Mouse (Mus musculus) midbrain, embryonic 11.5 days (tissue): ENCODE data around the gene Igfbp1. TPM values are rescaled to one million over a fixed set of nuclear protein-coding genes. Genes with fewer than 3 reads are reported as not detected.

Experiments used
- ATAC-seq: fragments of 200-750 bp; cut with Nextera tagmentation; 2 replicates; pipeline ENCODE4 v1.8.0; 2017; ENCODE audit warnings: moderate TSS enrichment, moderate library complexity; ENCODE audit not compliant: low FRiP score
- DNase-seq: peaks from one replicate; pipeline ENCODE4 v3.0.0; 2015; ENCODE audit warnings: low spot score; ENCODE audit errors: missing footprints
- H3K27ac ChIP-seq: fragments of 300-500 bp; sonication (generic); 2 replicates; pipeline ENCODE4 v1.5.1; 2014; ENCODE audit warnings: low read depth, low read length
- H3K27me3 ChIP-seq: fragments of 300-500 bp; sonication (generic); 2 replicates; pipeline ENCODE4 v1.6.1; 2014; ENCODE audit warnings: mild to moderate bottlenecking, low read length, moderate library complexity, mixed read lengths; ENCODE audit not compliant: control insufficient read depth, insufficient read depth
- H3K36me3 ChIP-seq: fragments of 300-500 bp; sonication (generic); 2 replicates; pipeline ENCODE4 v1.6.1; 2014; ENCODE audit warnings: mild to moderate bottlenecking, low read length, moderate library complexity, mixed read lengths; ENCODE audit not compliant: control insufficient read depth, insufficient read depth
- H3K4me1 ChIP-seq: fragments of 300-500 bp; sonication (generic); 2 replicates; pipeline ENCODE4 v1.6.1; 2014; ENCODE audit warnings: low read length; ENCODE audit not compliant: control insufficient read depth, insufficient read depth
- H3K4me2 ChIP-seq: fragments of 300-500 bp; sonication (generic); 2 replicates; pipeline ENCODE4 v1.6.1; 2014; ENCODE audit warnings: mild to moderate bottlenecking, moderate library complexity
- H3K4me3 ChIP-seq: fragments of 300-500 bp; sonication (generic); 2 replicates; pipeline ENCODE4 v1.5.1; 2014; ENCODE audit warnings: low read depth, low read length
- H3K9ac ChIP-seq: fragments of 300-500 bp; sonication (generic); 2 replicates; pipeline ENCODE4 v1.6.1; 2014; ENCODE audit warnings: low read length
- H3K9me3 ChIP-seq: fragments of 300-500 bp; sonication (generic); 2 replicates; pipeline ENCODE4 v1.6.1; 2016; ENCODE audit warnings: low read length; ENCODE audit not compliant: control insufficient read depth
- WGBS: fragments of 180-500 bp; shearing (Covaris S2); extraction: QIAGEN DNeasy Blood & Tissue Kit; methylation state at CpG from one replicate; pipeline ENCODE4 v1.1.7; 2014; 5-methylcytosine and 5-hydroxymethylcytosine counted together
- polyA plus RNA-seq: library from polyadenylated mRNA; unstranded; fragments of >200 nt; fragmentation: Nextera tagmentation; extraction: Ambion mirVana; gene quantifications from 2 replicates; pipeline ENCODE4 v1.2.1, GENCODE M21; 2014

The Igfbp1 gene
- polyA plus RNA-seq, 1 experiment from 2014 or later = 0.14 TPM

GRCm38 (mm10) chr11:7250415-7250814 lies 52.8 kb downstream of the Igfbp1 start:
- ATAC-seq = no peak

DNA sequence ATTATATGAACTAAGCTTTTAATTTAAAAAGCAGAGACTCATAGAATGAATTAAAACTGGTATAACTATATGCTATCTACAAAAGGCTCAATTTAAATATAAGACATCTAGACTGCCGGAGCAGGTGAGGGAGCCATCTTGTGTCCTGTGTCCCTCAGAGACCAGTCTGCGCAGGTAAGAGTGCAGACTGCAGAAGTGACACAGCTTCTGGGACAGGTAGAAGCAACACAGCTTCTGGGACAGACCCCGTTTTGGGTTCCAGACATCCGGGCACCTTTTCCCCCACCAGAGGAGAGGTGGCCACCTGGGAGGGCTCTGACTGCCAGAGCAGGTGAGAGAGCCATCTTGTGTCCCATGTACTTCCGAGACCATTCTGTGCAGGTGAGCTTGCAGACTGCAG lies 53.3 kb downstream of the Igfbp1 start:
- Histone ChIP-seq H3K9ac (no peak overlapping the region), H3K27ac (no peak overlapping the region), H3K27me3 (no peaks in the 10 kb centered on the region), H3K4me2 (no peak overlapping the region), H3K9me3 (no peaks in the 10 kb centered on the region), H3K4me1 (no peaks in the 10 kb centered on the region), H3K4me3 (no peak overlapping the region), H3K36me3 (no peaks in the 10 kb centered on the region)
- 89% methylated on average over 5 of the region's 5 CpGs for WGBS
- ATAC-seq (no peak), DNase-seq (no peak)

More at GRCm38 (mm10) chr11:7250415-7250814, 52.8 kb downstream of the Igfbp1 start:
- H3K27me3 ChIP-seq = no peaks in the 10 kb centered on the region
- H3K4me2 ChIP-seq = no peak overlapping the region
- no peaks in the 10 kb centered on the region for H3K36me3 ChIP-seq
- no peak for DNase-seq
- no peaks in the 10 kb centered on the region for H3K4me1 ChIP-seq
- no peak overlapping the region for H3K27ac ChIP-seq
- H3K9me3 ChIP-seq = no peaks in the 10 kb centered on the region
- no peak overlapping the region for H3K9ac ChIP-seq
- 89% methylated on average over 2 of the region's 2 CpGs for WGBS
- no peak overlapping the region for H3K4me3 ChIP-seq

Other genes with a start within 250 kb of the Igfbp1 start
- gene Adcy1, start 134.3 kb upstream of the Igfbp1 start, polyA plus RNA-seq = 1.5 and 2.2 TPM in 2 replicates
- gene Gm11985, start 9.2 kb upstream of the Igfbp1 start, polyA plus RNA-seq = not detected in 2 replicates
- 6.2 and 8.2 TPM in 2 replicates for gene Igfbp3, start 16.1 kb downstream of the Igfbp1 start, polyA plus RNA-seq